Mouse (Mus musculus) heart, embryonic 14.5 days (tissue): ENCODE measurements at regions not wholly inside any gene's neighbourhood (a gene's known extent, or its start where the extent isn't known, plus 50 kb on each side); places are given as distances from the start of the nearest gene placed in this dataset.

Experiments
- ATAC-seq: fragments of 200-750 bp; cut with Nextera tagmentation; 2 replicates; pipeline ENCODE4 v1.8.0; 2017; ENCODE audit warnings: low read depth, moderate TSS enrichment; ENCODE audit not compliant: insufficient number of reproducible peaks, insufficient read depth, low FRiP score
- H3K27ac ChIP-seq, 2 experiments: fragments of 200-500 bp in 1 of 2; fragments of 300-500 bp in 1 of 2; sonication (generic) in 1 of 2; replicated peaks in 1 of 2; 2 replicates each; pipeline ENCODE4 v1.5.1; 2012 to 2014; ENCODE audit warnings: low read depth in 2 of 2, low read length in 2 of 2, control low read depth in 1 of 2, mild to moderate bottlenecking in 1 of 2, mixed read lengths in 1 of 2; ENCODE audit not compliant: control insufficient read depth in 1 of 2, insufficient read depth in 1 of 2
- H3K27me3 ChIP-seq: fragments of 300-500 bp; sonication (generic); 2 replicates; pipeline ENCODE4 v1.6.1; 2014; ENCODE audit warnings: mild to moderate bottlenecking, low read length, control low read depth; ENCODE audit not compliant: control insufficient read depth, insufficient read depth
- H3K36me3 ChIP-seq: fragments of 300-500 bp; sonication (generic); 2 replicates; pipeline ENCODE4 v1.6.1; 2014; ENCODE audit warnings: mild to moderate bottlenecking, control low read depth, low read length, mixed read lengths; ENCODE audit not compliant: control insufficient read depth, insufficient read depth
- H3K4me1 ChIP-seq, 2 experiments: fragments of 200-500 bp in 1 of 2; fragments of 300-500 bp in 1 of 2; sonication (generic) in 1 of 2; 2 replicates each; pipeline ENCODE4 v1.6.1; 2012 to 2014; ENCODE audit warnings: low read length in 2 of 2, control low read depth in 1 of 2, mixed read lengths in 1 of 2; ENCODE audit not compliant: control insufficient read depth in 2 of 2, insufficient read depth in 2 of 2
- H3K4me2 ChIP-seq: fragments of 300-500 bp; sonication (generic); 2 replicates; pipeline ENCODE4 v1.6.1; 2014; ENCODE audit warnings: mild to moderate bottlenecking, low read length
- H3K4me3 ChIP-seq, 2 experiments: fragments of 200-500 bp in 1 of 2; fragments of 300-500 bp in 1 of 2; sonication (generic) in 1 of 2; 2 replicates each; pipeline ENCODE4 v1.5.1; 2012 to 2014; ENCODE audit warnings: low read length in 2 of 2, mild to moderate bottlenecking in 2 of 2, control low read depth in 1 of 2, low read depth in 1 of 2, moderate library complexity in 1 of 2; ENCODE audit not compliant: control insufficient read depth in 1 of 2, insufficient read depth in 1 of 2
- H3K9ac ChIP-seq: fragments of 300-500 bp; sonication (generic); 2 replicates; pipeline ENCODE4 v1.6.1; 2014; ENCODE audit warnings: mild to moderate bottlenecking, low read length
- H3K9me3 ChIP-seq: fragments of 300-500 bp; sonication (generic); 2 replicates; pipeline ENCODE4 v1.6.1; 2016; ENCODE audit warnings: low read length, control low read depth; ENCODE audit not compliant: control insufficient read depth
- WGBS: fragments of 180-500 bp; shearing (Covaris S2); extraction: QIAGEN DNeasy Blood & Tissue Kit; methylation state at CpG from one replicate; pipeline ENCODE4 v1.1.7; 2014; 5-methylcytosine and 5-hydroxymethylcytosine counted together

GRCm38 (mm10) chr2:61267706-61268105, 304.7 kb upstream of the Rbms1 start:
- Histone ChIP-seq H3K4me1 (peaks cover 0 to 9% of the 10 kb centered on the region in 2 experiments; a peak in 1 of 4 replicates), H3K4me2 (no peak overlapping the region), H3K9ac (no peak overlapping the region), H3K9me3 (no peaks in the 10 kb centered on the region), H3K27ac (no peak overlapping the region), H3K27me3 (no peaks in the 10 kb centered on the region), H3K36me3 (no peaks in the 10 kb centered on the region), H3K4me3 (no peak overlapping the region)
- no peak for ATAC-seq
- 87% methylated on average over 3 of the region's 3 CpGs for WGBS

- ATAC-seq, result no peak
- H3K9ac ChIP-seq, result no peak overlapping the region
- H3K27ac ChIP-seq, result no peak overlapping the region
- H3K4me1 ChIP-seq, result no peaks in the 10 kb centered on the region
- no peaks in the 10 kb centered on the region for H3K36me3 ChIP-seq
- 66% methylated on average over 9 of the region's 9 CpGs for WGBS
- H3K4me2 ChIP-seq, result no peak overlapping the region
- no peak overlapping the region for H3K4me3 ChIP-seq
- H3K9me3 ChIP-seq, result no peaks in the 10 kb centered on the region
- H3K27me3 ChIP-seq, result no peaks in the 10 kb centered on the region
Observed at GRCm38 (mm10) chr2:61250068-61250800, 287.2 kb upstream of the Rbms1 start.

GRCm38 (mm10) chr2:61247956-61248355, 285.0 kb upstream of the Rbms1 start:
- Histone ChIP-seq H3K4me2 (no peak overlapping the region), H3K9me3 (no peaks in the 10 kb centered on the region), H3K27me3 (no peaks in the 10 kb centered on the region), H3K36me3 (no peaks in the 10 kb centered on the region), H3K27ac (no peak overlapping the region), H3K4me1 (no peaks in the 10 kb centered on the region), H3K9ac (no peak overlapping the region), H3K4me3 (no peak overlapping the region)
- 78% methylated on average over 4 of the region's 4 CpGs for WGBS
- ATAC-seq, result no peak

- Histone ChIP-seq H3K4me1 (no peaks in the 10 kb centered on the region), H3K27ac (no peak overlapping the region), H3K9ac (no peak overlapping the region), H3K4me3 (no peak overlapping the region), H3K27me3 (no peaks in the 10 kb centered on the region), H3K4me2 (no peak overlapping the region), H3K36me3 (no peaks in the 10 kb centered on the region), H3K9me3 (no peaks in the 10 kb centered on the region)
- ATAC-seq, result no peak
- WGBS, result 69% methylated on average over 2 of the region's 2 CpGs
Observed at GRCm38 (mm10) chr2:61247336-61247735, 284.3 kb upstream of the Rbms1 start.

GRCm38 (mm10) chr2:61246691-61247258, 283.8 kb upstream of the Rbms1 start:
- no peak for ATAC-seq
- no peak overlapping the region for H3K9ac ChIP-seq
- 42% methylated on average over 3 of the region's 3 CpGs for whole genome bisulfite sequencing
- H3K9me3 ChIP-seq, result no peaks in the 10 kb centered on the region
- H3K4me1 ChIP-seq, result no peaks in the 10 kb centered on the region
- no peaks in the 10 kb centered on the region for H3K27me3 ChIP-seq
- H3K4me3 ChIP-seq, result no peak overlapping the region
- H3K4me2 ChIP-seq, result no peak overlapping the region
- no peak overlapping the region for H3K27ac ChIP-seq
- no peaks in the 10 kb centered on the region for H3K36me3 ChIP-seq

GRCm38 (mm10) chr2:61245526-61245925, 282.5 kb upstream of the Rbms1 start:
- no peaks in the 10 kb centered on the region for H3K27me3 ChIP-seq
- H3K4me2 ChIP-seq, result no peak overlapping the region
- H3K36me3 ChIP-seq, result no peaks in the 10 kb centered on the region
- H3K27ac ChIP-seq, result no peak overlapping the region
- H3K4me3 ChIP-seq, result no peak overlapping the region
- no peak for ATAC-seq
- no peaks in the 10 kb centered on the region for H3K9me3 ChIP-seq
- no peak overlapping the region for H3K9ac ChIP-seq
- WGBS, result 83% methylated on average over 7 of the region's 7 CpGs
- no peaks in the 10 kb centered on the region for H3K4me1 ChIP-seq

GRCm38 (mm10) chr2:61221676-61222075, 258.7 kb upstream of the Rbms1 start:
- WGBS, result 60% methylated on average over 3 of the region's 3 CpGs
- Histone ChIP-seq H3K27me3 (no peaks in the 10 kb centered on the region), H3K4me2 (no peak overlapping the region), H3K27ac (no peak overlapping the region), H3K4me3 (no peak overlapping the region), H3K9me3 (no peaks in the 10 kb centered on the region), H3K9ac (no peak overlapping the region), H3K4me1 (no peaks in the 10 kb centered on the region), H3K36me3 (no peaks in the 10 kb centered on the region)
- ATAC-seq, result no peak

- no peak overlapping the region for H3K27ac ChIP-seq
- ATAC-seq, result no peak
- no peak overlapping the region for H3K4me2 ChIP-seq
- no peak overlapping the region for H3K9ac ChIP-seq
- no peaks in the 10 kb centered on the region for H3K4me1 ChIP-seq
- H3K36me3 ChIP-seq, result no peaks in the 10 kb centered on the region
- WGBS, result 83% methylated on average over 2 of the region's 2 CpGs
- H3K4me3 ChIP-seq, result no peak overlapping the region
- no peaks in the 10 kb centered on the region for H3K9me3 ChIP-seq
- no peaks in the 10 kb centered on the region for H3K27me3 ChIP-seq
Observed at GRCm38 (mm10) chr2:61221157-61221556, 258.2 kb upstream of the Rbms1 start.
